Comparison of ENCODE assay signal across 8 mouse cellular contexts in genomic region chr5:149636075-149636920, GRCm38 (mm10). TPM values are rescaled to one million over a fixed set of nuclear protein-coding genes. Genes with fewer than 3 reads are reported as not detected.
DNase-seq lines count a peak whose midpoint lies in the region; ATAC-seq and TF ChIP-seq lines count a peak whose summit lies in the region.

Gene Hsph1 (minus strand): TSS chr5:149636376.

- intact Hi-C loops in heart, postnatal 25 days (cut with DNase I): no loop called here

- peaks cover 0 to 9% of the 10 kb centered on the region in 2 experiments; a peak in 2 of 4 replicates for H3K4me1 ChIP-seq in ES-E14 (ENCODE audit: control insufficient read depth in 2 of 2, insufficient read depth in 2 of 2, low read length in 2 of 2, poor library complexity in 1 of 2)
- H3K4me1 ChIP-seq in forebrain, embryonic 15.5 days: peaks cover 22% of the 10 kb centered on the region
- H3K4me1 ChIP-seq in lung, adult 2 months (ENCODE audit: control insufficient read depth, insufficient read depth, low read length): peaks cover 3% of the 10 kb centered on the region; the same call in 1 of the 2 replicates

- in situ Hi-C loops in ES-E14 (cut with MboI; ENCODE audit: low sequenced_read_pairs in 2 of 2, unreplicated experiment in 2 of 2): no loop called here

- peak; percentile 96 for DNase-seq in ES-E14 (ENCODE audit: low read depth, low spot score)
- peak; percentile 99 for DNase-seq in cerebellum, adult 11-12 months
- peak; percentile 97 for DNase-seq in heart, postnatal 25 days (ENCODE audit: low spot score)
- DNase-seq in layer of hippocampus, adult 18-20 months (ENCODE audit: low spot score in 2 of 2): peak; percentile 99 to 100
- peak; percentile 96 for DNase-seq in lung, adult 2 months
- DNase-seq in thymus, adult 18-20 months: peak; percentile 97 to 99

- H3K9ac ChIP-seq in ES-E14 (ENCODE audit: insufficient read depth, low read depth, low read length, poor library complexity, severe bottlenecking): peak within 1 kb of the TSS; percentile 89
- peak within 1 kb of the TSS; percentile 69 for H3K9ac ChIP-seq in forebrain, embryonic 15.5 days (replicated peaks)

- TF ChIP-seq CTCF in lung, adult 2 months (IDR thresholded peaks at IDR 0.05; ENCODE audit: insufficient read depth, low read length): no peak

- peak; percentile 99 for ATAC-seq in forebrain, embryonic 15.5 days (replicated peaks)
- ATAC-seq in neutrophil, adult 5-6 weeks (ENCODE audit: extremely low read depth, insufficient number of reproducible peaks, low FRiP score, poor library complexity, severe bottlenecking): peak; percentile 96

- under 1% methylated on average over 60 of the region's 60 CpGs for WGBS in forebrain, embryonic 15.5 days
- under 1% methylated on average over 60 of the region's 60 CpGs for WGBS in lung, adult 2 months

- H3K4me2 ChIP-seq in forebrain, embryonic 15.5 days (replicated peaks): peak within 1 kb of the TSS; percentile 78

- no peaks in the 10 kb centered on the region for H3K9me3 ChIP-seq in ES-E14 (ENCODE audit: control insufficient read depth, insufficient read depth, low read depth, low read length)
- H3K9me3 ChIP-seq in forebrain, embryonic 15.5 days: no peaks in the 10 kb centered on the region

- H3K27me3 ChIP-seq in forebrain, embryonic 15.5 days: no peaks in the 10 kb centered on the region

- peak within 1 kb of the TSS; percentile 79 to 86 for H3K4me3 ChIP-seq in ES-E14 (ENCODE audit: insufficient read depth in 1 of 2, low read depth in 1 of 2, low read length in 2 of 2, poor library complexity in 1 of 2, severe bottlenecking in 1 of 2)
- peak within 1 kb of the TSS; percentile 63 for H3K4me3 ChIP-seq in forebrain, embryonic 15.5 days
- H3K4me3 ChIP-seq in lung, adult 2 months (replicated peaks; ENCODE audit: extremely low read depth, low read depth, low read length): peak within 1 kb of the TSS; percentile 88

- TF ChIP-seq POLR2A in lung, adult 2 months (IDR thresholded peaks at IDR 0.05; ENCODE audit: borderline replicate concordance, extremely low read depth, low read depth, low read length): peak; percentile 67; the same call in 1 of the 2 replicates

- H3K27ac ChIP-seq in ES-E14 (ENCODE audit: insufficient read depth, low read depth, low read length, poor library complexity, severe bottlenecking): peak within 1 kb of the TSS; percentile 75
- peak within 1 kb of the TSS; percentile 87 for H3K27ac ChIP-seq in forebrain, embryonic 15.5 days (replicated peaks)

- peaks cover 25% of the 10 kb centered on the region for H3K36me3 ChIP-seq in ES-E14 (ENCODE audit: control insufficient read depth, insufficient read depth, low read length, poor library complexity, severe bottlenecking)
- peaks cover 12% of the 10 kb centered on the region for H3K36me3 ChIP-seq in forebrain, embryonic 15.5 days

TF ChIP-seq in ES-E14, 5 proteins besides CTCF, POLR2A, EP300 and RAD21:
- TF ChIP-seq ZC3H11A (IDR thresholded peaks at IDR 0.05; ENCODE audit: borderline replicate concordance, low read depth, low read length) (no peak), HCFC1 (IDR thresholded peaks at IDR 0.05; ENCODE audit: borderline replicate concordance, insufficient read depth, low read length) (peak; percentile 100)

RNA-seq across cellular contexts. Expression of gene Hsph1, which starts in this region (rescaled TPM):
- total RNA-seq in ES-E14 (2012; rRNA removed): 80.4 and 98.3 TPM in 2 replicates
- polyA plus RNA-seq in forebrain, embryonic 15.5 days (2015; fragmentation: Nextera tagmentation; extraction: Ambion mirVana): 108 and 112 TPM in 2 replicates
- 10 to 100 TPM; 38.2 to 62.1 TPM for total RNA-seq in heart, postnatal 25 days (2021)
- total RNA-seq in layer of hippocampus, adult 18-20 months (2021): 100 to 1,000 TPM; 380 to 402 TPM
- 7.3 and 7.7 TPM in 2 replicates for polyA plus RNA-seq in lung, adult 2 months (2012; rRNA removed)
- 26.4 and 29.6 TPM in 2 replicates for total RNA-seq in neutrophil, adult 5-6 weeks (2017)

Comparison
In these comparisons a context has a peak if more than half of its experiments do, and no peak if none do; other contexts are left out.
1. Peak in every context shown above with its lines: DNase-seq, ATAC-seq, H3K4me3 ChIP-seq and H3K27ac ChIP-seq.
2. RNA of gene Hsph1 (polyA plus RNA-seq): 108 to 112 TPM in forebrain, embryonic 15.5 days; 7.3 to 7.7 TPM in lung, adult 2 months; every median in the first group is over 10 times any median in the second.